Mouse (Mus musculus) spleen, adult 2 months (tissue): Measurements from ENCODE around the gene Hpf1.

Experiments used
- CTCF ChIP-seq: fragments of 200-500 bp; IDR thresholded peaks from 2 replicates; pipeline ENCODE4 v1.5.1; 2011; ENCODE audit warnings: mild to moderate bottlenecking, inconsistent platforms; ENCODE audit not compliant: insufficient read depth, insufficient read length, insufficient replicate concordance; ENCODE audit errors: extremely low read depth
- POLR2A ChIP-seq: fragments of 200-500 bp; IDR thresholded peaks from 2 replicates; pipeline ENCODE4 v1.6.1; 2011; ENCODE audit warnings: low read depth, low read length, inconsistent platforms

DNA sequence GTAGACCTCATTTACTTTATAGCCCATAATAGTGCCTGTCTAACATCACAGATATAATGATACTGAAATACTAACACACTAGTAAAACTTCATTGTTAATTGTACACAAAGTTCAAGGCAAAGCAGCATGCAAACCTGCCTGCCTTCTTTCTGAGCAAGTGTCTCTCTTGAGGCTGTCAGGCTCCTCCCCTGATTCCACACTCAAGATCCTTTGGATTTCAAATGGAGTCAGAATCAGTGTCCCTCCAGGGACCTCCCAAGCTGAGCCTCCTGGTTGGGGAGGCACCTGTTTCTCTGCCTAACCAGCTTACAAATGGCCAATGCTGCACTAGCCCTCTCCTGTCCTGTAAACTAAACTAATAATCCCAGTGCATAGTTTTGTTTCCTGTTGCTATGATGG, 32.1 kb upstream of the Hpf1 start:
- no peak for TF ChIP-seq CTCF
- TF ChIP-seq POLR2A: no peak
